Mouse (Mus musculus) neutrophil, adult 5-6 weeks (primary cell): ENCODE data around the gene Pidd1. TPM values are rescaled to one million over a fixed set of nuclear protein-coding genes. Genes with fewer than 3 reads are reported as not detected.
A peak's percentile ranks its signal among the peaks of the same experiment; 100 is the strongest.
"Not testable (repeated sequence)": the region's sequence is repeated elsewhere in the genome, so short reads cannot be mapped to it uniquely, and the experiment has no call there.

Experiments
- ATAC-seq: fragments of 151-379, 151-347 bp; 2 replicates; pipeline ENCODE4 v1.8.0; 2017; ENCODE audit warnings: mild to moderate bottlenecking, moderate TSS enrichment; ENCODE audit not compliant: insufficient number of reproducible peaks, poor library complexity, low FRiP score, severe bottlenecking; ENCODE audit errors: extremely low read depth
- total RNA-seq: library from RNA; stranded (forward); fragments of 200-1000 nt; gene quantifications from 2 replicates; pipeline ENCODE4 v1.2.3, GENCODE M21; 2017

Pidd1 gene
- total RNA-seq, 1 experiment from 2014 or later, result 6.5 TPM

DNA sequence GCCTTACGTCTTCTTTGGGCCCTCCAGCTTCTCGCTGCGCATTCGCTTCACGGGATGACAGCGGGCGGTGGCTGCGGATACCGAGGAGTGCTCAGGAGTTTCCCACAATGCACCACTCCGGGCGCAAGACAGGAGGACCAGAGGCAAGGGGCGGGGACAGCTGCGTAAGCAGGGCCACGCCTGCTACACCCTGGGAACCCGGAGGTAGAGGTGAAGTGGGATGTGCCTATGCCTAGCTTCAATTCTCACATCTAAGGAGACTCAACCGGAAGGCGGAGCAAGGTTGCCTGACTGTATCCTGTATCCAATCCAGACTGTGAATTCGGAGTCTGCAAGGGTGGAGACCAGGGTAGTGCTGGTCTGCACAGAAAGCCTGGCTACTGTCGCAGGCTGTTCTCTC is 14.5 kb downstream of the Pidd1 start, which contains the start of gene Cend1:
Gene Cend1 (minus strand): TSS at position 182 of the 400 bp plus-strand sequence.
- ATAC-seq, result no peak

GRCm38 (mm10) chr7:141428701-141429100 is 15.1 kb downstream of the Pidd1 start:
- no peak for ATAC-seq

DNA sequence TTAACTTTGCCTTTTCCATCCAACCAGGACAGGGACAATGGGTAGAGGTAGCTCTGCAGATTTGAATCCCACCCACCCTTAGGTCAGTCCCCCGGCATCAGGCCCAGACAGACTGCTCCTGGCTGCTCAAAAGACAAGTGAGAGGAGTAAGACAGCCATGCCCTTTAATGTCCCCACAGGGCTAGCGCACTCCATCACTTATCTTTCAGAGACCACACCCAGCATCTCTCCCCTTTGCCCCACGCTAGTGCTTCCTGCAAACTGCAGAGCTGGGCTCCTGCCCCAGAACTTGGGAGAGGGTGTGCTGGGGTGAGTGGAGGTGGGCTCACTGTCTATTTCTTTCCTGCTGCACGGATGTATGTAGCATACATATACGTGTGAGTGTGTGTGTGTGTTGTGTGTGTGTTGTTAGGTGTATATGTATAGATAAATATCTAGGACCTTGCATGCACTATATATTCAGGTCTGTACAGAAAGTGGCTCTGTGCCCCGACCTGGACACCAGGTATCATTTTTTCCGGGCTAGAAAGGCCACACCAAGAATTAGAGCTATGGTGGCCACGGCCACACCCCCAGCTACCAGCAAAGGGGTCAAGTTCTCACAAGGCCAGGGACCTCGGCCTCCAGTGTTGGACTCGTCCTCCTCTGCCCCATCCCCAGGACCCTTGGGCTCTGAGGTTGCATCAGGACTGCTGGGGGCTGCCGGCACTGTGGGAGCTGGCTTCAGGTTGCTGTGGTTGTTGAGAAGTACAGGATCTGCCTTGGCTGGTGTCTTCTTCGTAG is 16.7 kb downstream of the Pidd1 start:
- ATAC-seq, result no peak

DNA sequence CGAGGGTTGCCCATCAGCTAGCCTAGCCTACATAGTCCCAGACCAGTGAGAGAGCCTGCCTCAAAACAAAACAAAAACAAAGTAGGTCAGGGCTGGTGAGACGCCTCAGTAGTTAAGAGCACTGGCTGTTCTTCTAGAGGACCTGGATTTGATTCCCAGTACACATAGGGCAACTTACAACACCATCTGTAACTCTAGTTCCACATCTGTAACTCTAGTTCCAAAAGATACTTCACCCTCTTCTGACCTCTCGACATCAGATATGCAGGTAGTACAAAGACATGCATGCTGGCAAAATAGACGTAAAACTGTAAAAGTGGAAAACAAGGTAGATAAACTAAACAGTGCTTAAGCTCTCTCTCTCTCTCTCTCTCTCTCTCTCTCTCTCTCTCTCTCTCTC is 20.0 kb downstream of the Pidd1 start:
- no peak for ATAC-seq

DNA sequence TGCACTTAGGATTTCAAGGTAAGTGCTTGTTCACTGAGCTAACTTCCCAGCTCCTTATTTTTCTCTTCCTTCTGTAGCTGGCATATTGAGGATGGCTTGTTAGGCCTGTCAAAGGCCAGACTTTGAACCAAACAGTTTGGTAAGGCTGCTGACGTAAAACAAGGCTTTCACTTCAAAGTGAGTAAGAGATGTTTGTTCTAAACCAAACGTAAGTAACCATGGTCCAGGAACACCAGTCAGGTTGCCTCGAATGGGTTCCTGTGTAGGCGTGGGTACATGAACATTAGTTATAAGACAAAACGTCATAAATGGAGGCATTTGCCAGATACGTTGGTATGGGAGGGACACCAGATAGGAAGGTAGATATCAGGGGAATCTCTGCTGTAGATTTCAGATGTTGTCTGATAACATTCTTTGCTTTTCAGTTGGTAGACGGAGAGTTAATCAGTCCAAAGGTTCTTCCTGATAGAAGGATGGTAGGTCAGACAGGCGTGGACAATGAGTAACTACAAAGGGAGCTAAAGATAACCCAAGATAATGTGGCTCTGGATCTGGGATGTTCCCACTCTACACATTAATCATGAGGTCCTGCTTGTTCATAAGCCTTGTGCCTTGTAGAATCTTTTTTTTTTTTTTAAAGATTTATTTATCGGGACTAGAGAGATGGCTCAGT is 23.7 kb downstream of the Pidd1 start:
- ATAC-seq, result no peak

DNA sequence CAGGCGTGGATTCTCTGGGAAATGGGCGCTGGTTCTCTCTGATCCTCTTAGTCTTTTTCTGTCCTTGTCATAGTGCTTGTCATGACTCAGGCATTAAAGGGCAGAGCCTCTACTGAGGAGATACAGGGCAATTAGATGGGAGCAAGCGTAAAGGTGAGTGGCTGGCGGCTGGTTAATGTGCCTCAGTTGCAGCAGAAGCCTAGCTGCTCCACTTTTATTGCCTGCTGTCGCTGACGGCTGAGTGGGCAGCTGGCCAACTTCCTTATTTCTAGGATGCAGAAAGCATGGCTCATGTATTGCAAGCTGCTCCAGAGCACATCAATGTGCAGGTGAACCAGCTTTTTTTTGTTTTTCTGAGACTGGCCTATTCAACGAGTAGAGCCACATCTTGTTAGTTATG is 24.9 kb downstream of the Pidd1 start:
- ATAC-seq, result no peak

- no peak for ATAC-seq
Observed at GRCm38 (mm10) chr7:141417731-141418681, 25.8 kb downstream of the Pidd1 start.

DNA sequence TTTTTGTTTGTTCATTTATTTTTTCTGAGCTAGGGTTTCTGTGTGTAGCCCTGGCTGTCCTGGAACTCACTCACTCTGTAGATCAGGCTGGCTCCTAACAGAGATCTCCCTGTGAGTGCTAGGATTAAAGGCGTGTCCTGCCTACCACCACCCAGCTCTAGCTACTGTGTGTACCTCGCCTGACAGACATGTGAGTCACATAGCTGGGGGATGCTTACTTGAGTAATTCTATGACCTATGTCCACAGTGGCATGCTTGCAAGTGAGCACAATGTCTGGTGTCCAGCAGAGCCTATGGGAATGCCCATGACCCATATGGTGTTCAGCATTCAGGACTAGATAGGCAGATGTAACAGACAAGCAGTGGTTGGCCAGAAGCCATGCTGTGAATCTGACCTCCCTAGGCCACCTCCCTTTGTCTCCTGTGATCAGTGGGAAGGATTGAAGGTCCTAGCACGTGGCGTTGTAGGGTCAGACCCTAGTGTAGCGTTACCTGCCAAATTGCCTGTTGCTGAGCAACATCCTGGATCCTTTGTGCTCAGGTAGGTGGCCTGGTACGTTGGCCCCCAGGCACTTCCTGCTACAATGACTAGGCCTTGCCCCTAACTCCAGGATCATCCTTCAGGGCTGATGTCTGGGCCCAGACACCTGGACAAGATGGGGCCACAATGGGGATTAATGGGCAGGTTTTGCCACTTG is 27.5 kb downstream of the Pidd1 start:
- no peak for ATAC-seq

DNA sequence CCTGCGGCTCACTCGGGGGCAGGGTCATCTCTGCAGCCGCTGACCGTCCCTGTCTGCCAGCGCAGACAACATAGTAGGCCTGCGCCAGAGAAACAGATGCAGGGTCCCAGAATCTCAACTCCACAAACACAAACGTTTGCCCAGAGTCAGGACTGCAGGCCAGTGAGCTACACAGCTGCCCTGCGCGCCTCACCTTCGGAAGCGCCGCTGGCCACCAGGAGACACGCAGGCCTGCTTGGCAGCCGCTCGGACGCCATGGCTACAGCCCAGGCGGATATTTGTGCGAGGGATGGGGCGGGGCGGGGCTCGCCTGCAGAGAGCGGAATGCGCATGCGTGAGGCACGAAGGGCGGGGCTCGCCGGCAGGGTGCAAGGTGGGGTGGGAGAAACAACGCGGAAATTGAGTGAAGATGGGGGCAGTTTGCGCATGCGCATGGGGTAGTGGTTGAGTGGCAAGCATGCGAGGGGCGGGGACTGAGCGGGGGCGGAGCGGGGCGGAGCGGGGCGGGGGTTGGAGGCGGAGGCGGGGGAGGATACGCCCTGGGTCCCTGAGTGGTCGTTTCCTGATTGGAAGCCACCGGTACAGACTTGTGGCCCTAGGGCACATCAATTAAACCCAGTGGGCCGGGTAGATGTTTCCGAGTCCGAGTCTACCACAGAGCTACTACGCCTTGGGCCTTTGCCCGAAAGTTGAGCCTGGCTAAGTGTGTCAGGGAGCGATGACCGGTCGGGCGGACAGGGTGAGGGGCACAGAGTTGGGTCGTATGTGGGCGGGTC is 29.8 kb downstream of the Pidd1 start, which contains the start of gene Gatd1:
Gene Gatd1 (minus strand): TSS at position 328 of the 776 bp plus-strand sequence.
- peak; percentile 91 for ATAC-seq

GRCm38 (mm10) chr7:141413331-141413730 is 30.5 kb downstream of the Pidd1 start:
- ATAC-seq, result no peak

DNA sequence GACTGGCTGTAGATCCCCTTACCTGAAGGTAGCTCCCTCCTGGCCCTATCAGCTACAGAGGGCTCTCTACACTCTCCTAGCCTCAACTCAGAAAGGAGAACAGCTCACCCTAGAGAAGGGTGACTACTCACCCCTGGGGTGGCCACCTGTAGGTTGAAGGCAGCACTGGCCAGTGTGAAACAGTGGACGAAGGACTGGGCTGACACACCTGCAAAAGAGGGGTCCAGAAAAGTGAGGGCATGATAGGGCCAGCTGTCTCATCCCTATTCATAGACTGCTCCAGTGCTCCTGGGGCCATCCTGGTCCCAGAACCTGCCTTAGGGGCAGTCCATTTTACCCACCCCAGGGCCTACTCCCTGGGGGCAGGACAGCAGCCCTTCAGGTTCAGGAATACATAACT is 32.2 kb downstream of the Pidd1 start:
- no peak for ATAC-seq

- ATAC-seq, result no peak
Observed at GRCm38 (mm10) chr7:141410631-141411030, 33.2 kb downstream of the Pidd1 start.

GRCm38 (mm10) chr7:141408833-141409232 is 35.0 kb downstream of the Pidd1 start:
- peak; percentile 83 for ATAC-seq

GRCm38 (mm10) chr7:141407670-141408069 is 36.2 kb downstream of the Pidd1 start:
- not testable (repeated sequence) for ATAC-seq

- ATAC-seq, result no peak
Observed at GRCm38 (mm10) chr7:141405466-141405865, 38.4 kb downstream of the Pidd1 start.

- ATAC-seq, result peak; percentile 82
Observed at GRCm38 (mm10) chr7:141403305-141403704, 40.5 kb downstream of the Pidd1 start.

- ATAC-seq, result no peak
Observed at GRCm38 (mm10) chr7:141395348-141395747, 48.5 kb downstream of the Pidd1 start.

DNA sequence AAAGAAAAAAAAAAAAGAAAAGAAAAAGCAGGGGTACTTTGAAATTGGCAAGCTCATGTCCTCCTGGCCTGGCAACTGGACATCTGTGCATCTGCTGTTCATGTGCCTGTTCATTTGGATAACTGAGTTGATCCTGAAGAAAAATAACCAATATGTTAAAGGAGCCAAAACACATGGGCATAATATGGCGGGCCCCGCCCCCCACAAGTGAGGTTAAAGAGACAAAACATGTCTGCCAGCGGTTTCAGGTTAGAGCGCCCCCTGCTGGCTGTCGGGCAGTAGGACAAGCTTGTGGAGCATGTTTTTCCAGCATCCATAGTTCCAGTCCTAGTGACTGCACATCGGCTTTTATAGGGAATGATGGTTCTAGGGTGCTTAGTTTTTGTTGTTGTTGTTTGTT is 49.1 kb downstream of the Pidd1 start:
- peak; percentile 33 for ATAC-seq
